Mouse (Mus musculus) midbrain, embryonic 14.5 days (tissue): ENCODE data around the gene Acoxl. TPM values are rescaled to one million over a fixed set of nuclear protein-coding genes. Genes with fewer than 3 reads are reported as not detected.

Source experiments
- ATAC-seq: fragments of 200-750 bp; cut with Nextera tagmentation; 2 replicates; pipeline ENCODE4 v1.8.0; 2017; ENCODE audit warnings: moderate number of reproducible peaks, moderate library complexity; ENCODE audit not compliant: low FRiP score, low TSS enrichment
- DNase-seq: peaks from one replicate; pipeline ENCODE4 v3.0.0-alpha.2; 2015
- H3K27ac ChIP-seq: fragments of 300-500 bp; sonication (generic); replicated peaks from 2 replicates; pipeline ENCODE4 v1.5.1; 2014; ENCODE audit warnings: mild to moderate bottlenecking, low read depth, low read length, moderate library complexity
- H3K27me3 ChIP-seq: fragments of 300-500 bp; sonication (generic); 2 replicates; pipeline ENCODE4 v1.6.1; 2014; ENCODE audit warnings: low read length, control low read depth, mixed read lengths; ENCODE audit not compliant: control insufficient read depth, insufficient read depth
- H3K36me3 ChIP-seq: fragments of 300-500 bp; sonication (generic); 2 replicates; pipeline ENCODE4 v1.6.1; 2014; ENCODE audit warnings: low read length, control low read depth; ENCODE audit not compliant: control insufficient read depth, insufficient read depth
- H3K4me1 ChIP-seq: fragments of 300-500 bp; sonication (generic); 2 replicates; pipeline ENCODE4 v1.6.1; 2014; ENCODE audit warnings: mild to moderate bottlenecking, antibody characterized with exemption, low read length, control low read depth; ENCODE audit not compliant: control insufficient read depth, insufficient read depth
- H3K4me2 ChIP-seq: fragments of 300-500 bp; sonication (generic); 2 replicates; pipeline ENCODE4 v1.6.1; 2014; ENCODE audit warnings: mild to moderate bottlenecking, low read length, moderate library complexity
- H3K4me3 ChIP-seq: fragments of 300-500 bp; sonication (generic); replicated peaks from 2 replicates; pipeline ENCODE4 v1.5.1; 2014; ENCODE audit warnings: low read depth, low read length
- H3K9ac ChIP-seq: fragments of 300-500 bp; sonication (generic); replicated peaks from 2 replicates; pipeline ENCODE4 v1.6.1; 2014; ENCODE audit warnings: mild to moderate bottlenecking, low read length, moderate library complexity
- H3K9me3 ChIP-seq: fragments of 300-500 bp; sonication (generic); 2 replicates; pipeline ENCODE4 v1.6.1; 2016; ENCODE audit warnings: low read length, control low read depth, mixed read lengths; ENCODE audit not compliant: control insufficient read depth
- WGBS: fragments of 180-500 bp; shearing (Covaris S2); extraction: QIAGEN DNeasy Blood & Tissue Kit; methylation state at CpG from one replicate; pipeline ENCODE4 v1.1.7; 2014; 5-methylcytosine and 5-hydroxymethylcytosine counted together
- polyA plus RNA-seq: library from polyadenylated mRNA; unstranded; fragments of >200 nt; fragmentation: Nextera tagmentation; extraction: Ambion mirVana; gene quantifications from 2 replicates; pipeline ENCODE4 v1.2.1, GENCODE M21; 2014

Acoxl gene
- polyA plus RNA-seq, 1 experiment from 2014 or later = 0.24 TPM

DNA sequence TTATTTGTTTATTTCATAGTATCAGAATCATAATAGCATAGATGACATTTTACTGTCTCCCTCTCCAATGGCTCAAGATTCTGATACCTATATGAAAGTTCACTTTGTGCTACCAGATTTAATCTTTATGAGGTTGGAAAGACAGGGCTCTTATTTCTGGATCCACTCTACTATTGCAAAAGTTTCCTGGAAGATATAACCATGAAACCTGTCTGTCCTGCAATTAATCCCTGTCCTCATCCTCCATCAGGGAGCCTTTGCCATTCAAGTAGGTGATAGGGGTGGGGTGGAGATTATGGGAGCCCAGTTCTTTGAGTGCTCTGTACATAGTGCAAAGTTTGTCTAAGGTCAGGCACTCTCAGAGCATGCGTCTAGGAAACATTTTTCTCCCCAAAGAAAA lies 2.7 kb downstream of the Acoxl start:
- H3K4me2 ChIP-seq = no peak overlapping the region
- no peaks in the 10 kb centered on the region for H3K9me3 ChIP-seq
- 89% methylated on average over 1 of the region's 1 CpGs for WGBS
- peaks cover 4% of the 10 kb centered on the region for H3K27me3 ChIP-seq
- no peak for ATAC-seq
- no peak for DNase-seq
- no peaks in the 10 kb centered on the region for H3K4me1 ChIP-seq
- H3K27ac ChIP-seq = no peak overlapping the region
- H3K4me3 ChIP-seq = no peak overlapping the region
- H3K9ac ChIP-seq = no peak overlapping the region
- H3K36me3 ChIP-seq = no peaks in the 10 kb centered on the region

DNA sequence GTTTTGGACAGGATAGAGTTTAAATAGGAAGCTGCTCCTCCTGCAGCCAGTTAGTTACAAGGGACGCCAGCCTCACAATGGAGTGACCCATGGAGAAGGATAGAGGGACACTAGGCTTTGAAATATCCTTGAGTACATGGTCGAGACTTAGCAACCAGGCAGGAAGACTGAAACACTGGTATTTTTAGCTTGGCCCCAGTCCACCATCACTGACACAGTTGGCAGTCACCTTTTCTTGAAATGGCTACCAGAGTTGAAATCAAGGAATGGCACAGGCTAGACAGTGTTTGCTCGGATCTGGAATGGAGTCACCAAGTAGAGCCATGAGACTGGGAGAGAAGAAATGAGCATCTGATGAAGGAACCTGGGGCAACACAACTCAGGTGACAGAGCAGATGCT lies 3.7 kb downstream of the Acoxl start:
- no peak overlapping the region for H3K27ac ChIP-seq
- H3K27me3 ChIP-seq = peaks cover 4% of the 10 kb centered on the region
- 78% methylated on average over 3 of the region's 3 CpGs for WGBS
- ATAC-seq (no peak), DNase-seq (no peak)
- H3K36me3 ChIP-seq = no peaks in the 10 kb centered on the region
- H3K4me1 ChIP-seq = no peaks in the 10 kb centered on the region
- H3K4me2 ChIP-seq = no peak overlapping the region
- H3K4me3 ChIP-seq = no peak overlapping the region
- no peaks in the 10 kb centered on the region for H3K9me3 ChIP-seq
- no peak overlapping the region for H3K9ac ChIP-seq

DNA sequence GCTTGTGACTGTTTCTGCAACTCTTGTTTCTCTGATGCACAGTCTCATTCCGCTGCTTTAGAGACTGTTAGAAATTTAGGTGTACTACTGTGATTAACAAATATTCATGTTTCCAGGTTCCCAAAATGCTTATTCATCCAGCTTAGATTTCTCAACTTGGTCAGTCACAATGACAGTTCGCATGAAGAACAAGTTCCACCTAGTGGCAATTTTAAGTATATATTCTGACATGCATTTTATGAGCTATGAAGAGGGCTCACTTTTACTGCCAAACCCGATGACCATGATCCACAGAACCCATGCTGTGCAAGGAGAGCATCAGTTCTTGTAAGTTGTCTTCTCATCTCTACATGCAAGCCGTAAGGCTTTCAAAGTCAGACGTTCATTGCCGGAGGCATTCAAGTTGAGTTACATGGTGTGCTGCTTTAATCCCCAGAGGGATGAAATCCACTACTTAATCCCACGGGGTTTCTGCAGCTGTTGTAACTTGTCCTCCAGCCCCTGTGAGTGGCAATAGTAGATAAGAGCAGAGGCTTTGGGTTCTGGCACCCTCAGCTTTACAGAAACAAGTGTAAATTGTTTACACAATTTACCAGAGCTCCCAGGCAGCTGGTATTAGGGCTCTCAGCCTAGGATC lies 6.8 kb downstream of the Acoxl start:
- Histone ChIP-seq H3K4me1 (no peaks in the 10 kb centered on the region), H3K4me2 (no peak overlapping the region), H3K4me3 (no peak overlapping the region), H3K36me3 (no peaks in the 10 kb centered on the region), H3K27me3 (no peaks in the 10 kb centered on the region), H3K27ac (no peak overlapping the region), H3K9me3 (no peaks in the 10 kb centered on the region), H3K9ac (no peak overlapping the region)
- ATAC-seq (no peak), DNase-seq (peak; percentile 62)
- 40% methylated on average over 7 of the region's 7 CpGs for WGBS

DNA sequence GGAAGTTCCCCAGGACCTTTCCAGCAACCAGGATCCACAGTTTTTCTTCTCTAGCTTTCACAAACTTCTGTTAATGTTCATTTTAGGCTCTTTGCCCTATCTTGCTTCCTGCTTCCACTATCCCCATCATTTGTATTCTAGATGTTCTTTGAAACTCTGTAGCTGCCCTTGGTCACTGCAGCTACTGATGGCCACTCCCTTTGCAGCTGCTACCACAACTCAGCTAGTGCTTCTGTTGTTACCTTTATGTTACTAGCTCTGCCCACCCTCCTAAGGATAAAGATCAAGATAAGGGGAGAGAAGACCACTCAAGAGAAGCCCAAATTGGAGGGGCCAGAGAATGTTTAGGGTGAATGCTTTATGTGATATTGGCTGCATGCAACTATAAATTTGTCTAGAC lies 7.3 kb downstream of the Acoxl start:
- Histone ChIP-seq H3K36me3 (no peaks in the 10 kb centered on the region), H3K27me3 (no peaks in the 10 kb centered on the region), H3K4me1 (no peaks in the 10 kb centered on the region), H3K4me2 (no peak overlapping the region), H3K27ac (no peak overlapping the region), H3K4me3 (no peak overlapping the region), H3K9me3 (no peaks in the 10 kb centered on the region), H3K9ac (no peak overlapping the region)
- DNase-seq (no peak), ATAC-seq (no peak)

DNA sequence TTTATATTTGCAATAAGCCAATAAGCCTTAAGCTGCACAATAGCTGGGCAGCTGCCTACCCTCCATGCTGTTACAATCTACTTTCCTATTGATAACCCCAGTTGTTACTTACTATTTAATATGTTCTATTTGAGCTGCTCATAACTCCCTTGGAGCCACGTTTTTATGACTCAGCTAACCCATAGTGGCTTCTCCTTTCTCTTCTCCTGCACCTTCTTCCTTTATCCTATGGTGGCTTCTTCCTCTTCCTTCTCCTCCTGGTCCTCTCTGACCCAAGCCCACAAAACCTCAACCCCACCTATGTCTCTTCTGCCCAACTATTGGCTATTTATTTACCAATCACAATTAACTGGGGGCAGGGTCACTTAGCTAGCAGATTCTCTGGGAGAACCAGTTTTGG lies 7.9 kb downstream of the Acoxl start:
- ATAC-seq = no peak
- H3K4me3 ChIP-seq = no peak overlapping the region
- H3K9ac ChIP-seq = no peak overlapping the region
- no peaks in the 10 kb centered on the region for H3K9me3 ChIP-seq
- no peaks in the 10 kb centered on the region for H3K4me1 ChIP-seq
- H3K4me2 ChIP-seq = no peak overlapping the region
- H3K27ac ChIP-seq = no peak overlapping the region
- 36% methylated on average over 1 of the region's 1 CpGs for WGBS
- H3K27me3 ChIP-seq = no peaks in the 10 kb centered on the region
- DNase-seq = no peak
- H3K36me3 ChIP-seq = no peaks in the 10 kb centered on the region

DNA sequence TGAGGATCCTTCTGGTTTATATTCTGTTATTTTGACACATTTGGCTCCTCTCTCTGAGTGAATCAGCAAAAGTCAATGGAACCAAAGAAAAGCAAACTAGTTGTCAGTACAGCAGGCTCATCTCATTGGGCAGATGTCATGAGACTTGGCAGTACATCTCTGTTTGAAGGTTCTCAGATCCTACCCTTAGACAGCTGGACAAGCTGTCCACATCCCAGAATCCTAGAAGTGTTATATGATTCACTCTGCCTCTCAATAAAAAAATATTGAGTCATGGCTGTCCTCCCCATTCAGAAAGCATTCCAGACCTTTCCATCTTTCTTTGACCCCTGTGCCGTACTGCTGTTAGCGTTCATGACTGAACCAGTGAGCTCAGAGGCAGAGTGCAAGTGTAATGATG lies 11.7 kb downstream of the Acoxl start:
- Histone ChIP-seq H3K4me2 (no peak overlapping the region), H3K4me1 (no peaks in the 10 kb centered on the region), H3K27ac (no peak overlapping the region), H3K27me3 (no peaks in the 10 kb centered on the region), H3K9ac (no peak overlapping the region), H3K36me3 (no peaks in the 10 kb centered on the region), H3K4me3 (no peak overlapping the region), H3K9me3 (no peaks in the 10 kb centered on the region)
- DNase-seq (no peak), ATAC-seq (no peak)
- 86% methylated on average over 2 of the region's 2 CpGs for WGBS

DNA sequence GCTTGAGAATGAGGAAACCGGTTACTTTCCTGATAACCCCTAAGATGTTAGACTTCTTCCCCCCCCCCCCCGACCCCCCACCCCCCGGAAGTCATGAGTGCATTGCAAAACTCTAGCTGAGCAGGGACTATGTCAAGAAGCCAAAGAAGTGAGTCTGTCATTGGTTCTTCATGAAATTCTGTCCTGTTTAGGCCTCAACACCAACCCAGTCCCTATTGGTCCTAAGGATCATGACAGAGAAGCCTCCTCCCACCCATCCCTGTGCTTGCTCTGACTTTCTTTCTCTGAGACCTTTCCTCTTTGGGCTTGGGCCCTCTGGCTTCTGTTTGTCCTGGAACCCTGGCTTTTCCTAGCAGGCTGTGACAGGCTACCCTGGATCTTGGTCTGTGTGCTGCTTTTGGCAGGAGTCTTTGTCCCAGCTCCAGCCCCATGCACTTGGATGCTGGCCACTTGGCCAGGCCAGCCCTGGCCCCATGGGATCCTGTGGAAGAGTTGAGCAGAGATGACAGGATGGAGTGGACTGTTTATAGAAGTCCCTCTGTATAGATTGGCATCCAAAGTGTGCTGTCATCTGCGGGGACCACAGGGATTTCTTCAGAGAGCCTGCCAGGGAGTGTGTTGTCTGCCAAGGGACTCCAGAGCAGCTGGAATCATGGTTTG lies 15.8 kb downstream of the Acoxl start:
- no peak overlapping the region for H3K4me2 ChIP-seq
- H3K9ac ChIP-seq = no peak overlapping the region
- no peaks in the 10 kb centered on the region for H3K9me3 ChIP-seq
- peak; percentile 52 for DNase-seq
- H3K4me3 ChIP-seq = no peak overlapping the region
- ATAC-seq = no peak
- H3K4me1 ChIP-seq = no peaks in the 10 kb centered on the region
- WGBS = 73% methylated on average over 4 of the region's 4 CpGs
- H3K36me3 ChIP-seq = no peaks in the 10 kb centered on the region
- no peaks in the 10 kb centered on the region for H3K27me3 ChIP-seq
- no peak overlapping the region for H3K27ac ChIP-seq

DNA sequence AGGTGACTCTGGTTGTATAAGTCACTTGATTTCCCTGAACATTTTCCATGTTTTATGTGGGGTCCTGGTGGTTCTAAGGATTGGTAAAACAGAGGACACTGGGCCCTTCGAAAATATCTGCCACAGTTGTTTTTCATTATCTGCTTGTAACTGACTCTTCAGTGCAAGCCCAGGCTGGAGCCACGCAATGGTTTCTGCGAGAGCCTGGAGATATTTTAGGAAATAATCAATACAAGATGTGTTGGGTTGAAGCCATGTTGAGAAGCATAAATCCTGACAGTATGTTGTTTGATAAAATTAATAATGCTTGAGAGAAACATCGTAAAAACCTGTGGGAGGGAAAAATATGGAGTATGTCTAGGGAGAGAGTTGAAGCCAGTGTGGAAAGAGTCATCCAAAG lies 25.7 kb downstream of the Acoxl start:
- Histone ChIP-seq H3K4me2 (no peak overlapping the region), H3K9me3 (no peaks in the 10 kb centered on the region), H3K27ac (no peak overlapping the region), H3K36me3 (no peaks in the 10 kb centered on the region), H3K9ac (no peak overlapping the region), H3K4me1 (no peaks in the 10 kb centered on the region), H3K4me3 (no peak overlapping the region), H3K27me3 (no peaks in the 10 kb centered on the region)
- WGBS = 85% methylated on average over 4 of the region's 4 CpGs
- no peak for DNase-seq
- ATAC-seq = no peak

DNA sequence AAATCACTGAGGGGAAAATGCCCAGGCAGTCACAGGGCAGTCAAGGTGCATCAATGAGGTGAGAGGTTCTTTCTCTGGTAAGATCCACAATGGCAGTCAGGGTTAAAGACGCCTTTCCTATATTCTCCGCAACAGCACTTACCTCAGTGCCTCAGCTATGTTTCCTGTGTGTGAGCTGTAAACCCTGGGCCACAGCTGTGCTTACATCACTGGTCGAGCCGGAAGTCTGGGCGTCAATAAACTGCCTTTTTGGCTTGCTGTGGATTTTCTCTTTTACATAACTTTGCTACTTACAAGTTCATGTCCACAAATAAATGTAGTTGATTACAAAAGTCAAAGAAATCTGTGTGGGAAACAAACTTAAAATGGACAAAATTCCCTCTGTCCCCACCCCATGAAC lies 42.4 kb downstream of the Acoxl start:
- 87% methylated on average over 5 of the region's 5 CpGs for WGBS
- DNase-seq = no peak
- Histone ChIP-seq H3K4me2 (no peak overlapping the region), H3K4me1 (no peaks in the 10 kb centered on the region), H3K9ac (no peak overlapping the region), H3K4me3 (no peak overlapping the region), H3K9me3 (no peaks in the 10 kb centered on the region), H3K36me3 (no peaks in the 10 kb centered on the region), H3K27me3 (no peaks in the 10 kb centered on the region), H3K27ac (no peak overlapping the region)
- ATAC-seq = no peak
